Mouse (Mus musculus): ENCODE data around the gene Gsto2. TPM values are rescaled to one million over a fixed set of nuclear protein-coding genes. Genes with fewer than 3 reads are reported as not detected.

Gene Gsto2
- polyA plus RNA-seq, 1 experiment from 2014 or later, result 2.0 TPM

DNA sequence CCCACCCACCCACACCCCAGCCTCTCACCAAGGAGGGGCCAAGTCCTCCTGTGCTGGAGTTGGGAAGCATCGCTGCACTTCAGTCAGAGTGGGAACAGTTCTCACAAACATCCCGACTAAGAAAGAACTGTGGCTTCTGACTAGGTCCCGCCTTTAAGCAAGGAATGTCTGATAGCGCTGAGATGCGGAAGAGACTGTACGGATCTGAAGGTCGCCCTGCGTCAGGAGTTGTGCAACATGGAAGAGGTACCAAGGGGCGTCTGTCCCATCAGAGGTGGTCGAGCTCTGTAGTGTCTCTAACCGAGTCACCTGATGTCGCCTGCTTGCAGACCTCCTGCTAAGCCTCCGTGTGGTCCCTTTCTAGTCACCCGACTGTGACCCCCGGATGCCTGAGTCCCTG is 10.9 kb downstream of the Gsto2 start:
- no peak for DNase-seq (ENCODE audit: low read depth, low spot score)
- peaks cover 7% of the 10 kb centered on the region for H3K27me3 ChIP-seq
- CTCF ChIA-PET, result interaction anchor here (1.2 kb wide), 1 partner anchor 56 kb away, joined by 3 read pairs; no protein-coding TSS in a partner anchor
- in situ Hi-C loops (cut with MboI; ENCODE audit: low pct_unique_long_range_greater_than_20kb), result no loop called here
- no peak for TF ChIP-seq CTCF (IDR thresholded peaks at IDR 0.05)
- no peak for ATAC-seq
- POLR2A ChIA-PET, result interaction anchor here (0.6 kb wide), 1 partner anchor 23 kb away, joined by 3 read pairs; no protein-coding TSS in a partner anchor

DNA sequence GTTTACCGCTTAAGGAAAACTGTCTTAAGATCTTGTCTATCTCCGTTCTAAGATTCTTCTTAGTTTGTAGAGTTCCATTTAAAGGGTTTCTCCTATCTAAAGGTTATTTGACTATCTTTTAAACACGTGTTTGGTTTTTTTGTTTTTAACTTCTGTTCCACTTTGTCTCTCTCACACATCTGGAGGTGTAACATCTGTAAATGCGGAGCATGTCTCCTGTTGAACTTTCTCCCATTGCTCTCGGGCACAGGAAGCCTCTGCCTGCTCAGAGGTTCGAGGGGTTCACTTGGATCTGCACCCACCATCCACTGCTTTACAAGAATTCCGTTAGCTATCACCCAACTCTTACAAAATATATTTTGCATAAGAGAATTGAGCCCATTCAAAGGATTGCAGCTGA is 16.2 kb downstream of the Gsto2 start:
- CTCF ChIA-PET, result interaction anchor here (1.1 to 6.3 kb wide), 12 partner anchors 9 to 57 kb away, joined by 3 to 113 read pairs (median 8); partner anchors contain the start of genes Cfap43, Gsto2 and Itprip
- in situ Hi-C loops (cut with MboI; ENCODE audit: low pct_unique_long_range_greater_than_20kb), result loop anchor here (5.0 kb wide), 1 partner anchor 46 kb away; no protein-coding TSS in a partner anchor
- no peaks in the 10 kb centered on the region for H3K27me3 ChIP-seq
- POLR2A ChIA-PET, result interaction anchor here (1.0 to 1.4 kb wide), 2 partner anchors 41 to 48 kb away, joined by 3 to 4 read pairs; no protein-coding TSS in a partner anchor
- ATAC-seq, result no peak
- no peak for DNase-seq (ENCODE audit: low read depth, low spot score)
- TF ChIP-seq CTCF (IDR thresholded peaks at IDR 0.05), result no peak

DNA sequence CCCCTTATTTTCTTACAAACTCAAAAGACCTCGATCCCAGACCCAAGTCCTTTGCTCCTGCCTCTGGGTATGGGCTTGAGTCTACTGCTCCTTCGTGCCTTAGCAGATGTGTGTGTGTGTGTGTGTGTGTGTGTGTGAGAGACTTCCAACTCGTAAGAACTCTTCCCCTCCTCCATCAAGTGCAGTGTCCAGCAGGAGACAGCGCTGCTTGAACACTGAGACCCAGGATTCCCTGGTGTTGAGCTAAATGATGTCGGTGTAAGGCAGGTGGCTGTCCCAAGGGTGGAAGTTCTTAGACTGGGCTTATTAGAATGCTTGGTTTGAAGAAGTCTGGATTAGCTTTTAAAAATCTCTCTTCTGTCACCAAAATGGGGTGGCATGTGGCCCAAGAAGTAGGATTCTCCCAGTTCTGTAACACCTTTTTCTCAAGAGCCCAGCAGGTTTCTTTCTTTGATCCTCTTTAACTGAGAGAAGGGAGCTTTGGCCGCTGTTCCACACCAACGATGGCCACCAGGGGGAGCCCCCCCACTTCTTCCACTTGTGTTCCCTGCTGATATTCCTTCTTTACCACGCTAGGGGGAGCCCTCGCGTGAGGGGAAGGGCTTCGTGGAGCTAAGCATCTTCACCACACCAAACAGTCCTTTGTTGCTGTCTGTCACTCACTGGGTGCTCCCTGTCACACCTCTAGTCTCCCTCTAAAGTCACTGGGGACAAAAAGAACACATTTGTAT is 17.0 kb downstream of the Gsto2 start:
- H3K27me3 ChIP-seq, result no peaks in the 10 kb centered on the region
- TF ChIP-seq CTCF (IDR thresholded peaks at IDR 0.05), result peak; percentile 99
- no peak for DNase-seq (ENCODE audit: low read depth, low spot score)
- peak; percentile 80 for ATAC-seq
- ChIA-PET POLR2A (interaction anchor here (1.0 to 1.4 kb wide), 3 partner anchors 40 to 49 kb away, joined by 3 to 4 read pairs (median 3); no protein-coding TSS in a partner anchor), CTCF (interaction anchor here (0.7 to 6.3 kb wide), 23 partner anchors 9 to 81 kb away, joined by 3 to 113 read pairs (median 5); partner anchors contain the start of genes Cfap43, Gsto2 and Itprip)
- in situ Hi-C loops (cut with MboI; ENCODE audit: low pct_unique_long_range_greater_than_20kb), result loop anchor here (5.0 kb wide), 1 partner anchor 45 kb away; no protein-coding TSS in a partner anchor

GRCm38 (mm10) chr19:47882882-47883254 is 17.5 kb downstream of the Gsto2 start:
- ATAC-seq, result no peak
- no peaks in the 10 kb centered on the region for H3K27me3 ChIP-seq
- POLR2A ChIA-PET, result interaction anchor here (1.0 to 1.1 kb wide), 2 partner anchors 39 to 48 kb away, joined by 3 to 4 read pairs; no protein-coding TSS in a partner anchor
- CTCF ChIA-PET, result interaction anchor here (1.0 to 6.3 kb wide), 19 partner anchors 9 to 64 kb away, joined by 3 to 113 read pairs (median 7); partner anchors contain the start of genes Cfap43, Gsto2 and Itprip
- no peak for DNase-seq (ENCODE audit: low read depth, low spot score)
- in situ Hi-C loops (cut with MboI; ENCODE audit: low pct_unique_long_range_greater_than_20kb), result loop anchor here (5.0 kb wide), 1 partner anchor 44 kb away; no protein-coding TSS in a partner anchor
- TF ChIP-seq CTCF (IDR thresholded peaks at IDR 0.05), result no peak

DNA sequence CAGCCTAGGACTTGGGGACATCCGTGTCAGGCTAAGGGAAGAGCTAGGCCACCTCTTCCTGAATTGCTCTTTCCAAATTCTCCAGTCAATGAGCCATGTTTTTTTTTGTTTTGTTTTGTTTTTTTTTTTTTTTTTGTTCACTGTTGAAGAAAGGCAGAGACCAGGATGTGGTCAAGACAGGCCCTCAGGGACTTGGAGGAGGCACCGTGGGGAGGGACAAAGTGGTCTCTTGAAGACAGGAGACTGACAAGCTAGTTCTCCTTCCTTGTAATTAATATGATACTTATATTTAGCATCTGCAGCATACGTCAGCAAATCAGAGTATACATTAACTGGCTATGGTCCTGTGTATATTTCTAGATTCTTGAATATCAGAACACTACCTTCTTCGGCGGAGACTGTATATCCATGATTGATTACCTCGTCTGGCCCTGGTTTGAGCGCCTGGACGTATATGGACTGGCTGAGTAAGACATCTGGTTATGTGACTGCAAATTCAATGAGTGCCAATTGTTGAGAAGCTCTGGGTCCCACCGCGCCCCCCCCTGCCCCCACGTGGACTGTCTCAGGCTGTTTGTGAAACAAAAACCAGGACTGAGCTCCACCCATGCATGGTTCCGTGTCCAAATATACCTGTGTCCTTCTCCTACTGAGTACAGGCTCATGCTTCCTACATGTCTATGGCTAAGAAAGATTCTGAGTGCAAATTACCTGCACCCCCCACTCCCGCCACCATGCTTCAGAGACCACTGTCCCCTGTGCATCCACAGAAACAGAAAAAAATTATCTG is 19.2 kb downstream of the Gsto2 start:
- ChIA-PET POLR2A (interaction anchor here (0.6 kb wide), 1 partner anchor 9 kb away, joined by 6 read pairs; no protein-coding TSS in a partner anchor), CTCF (interaction anchor here (0.7 to 6.3 kb wide), 7 partner anchors 13 to 54 kb away, joined by 3 to 113 read pairs (median 6); partner anchors contain the start of genes Cfap43, Cfap58, Gsto2 and Itprip)
- DNase-seq (ENCODE audit: low read depth, low spot score), result no peak
- TF ChIP-seq CTCF (IDR thresholded peaks at IDR 0.05), result no peak
- in situ Hi-C loops (cut with MboI; ENCODE audit: low pct_unique_long_range_greater_than_20kb), result loop anchor here (5.0 kb wide), 1 partner anchor 43 kb away; no protein-coding TSS in a partner anchor
- no peaks in the 10 kb centered on the region for H3K27me3 ChIP-seq
- ATAC-seq, result no peak

DNA sequence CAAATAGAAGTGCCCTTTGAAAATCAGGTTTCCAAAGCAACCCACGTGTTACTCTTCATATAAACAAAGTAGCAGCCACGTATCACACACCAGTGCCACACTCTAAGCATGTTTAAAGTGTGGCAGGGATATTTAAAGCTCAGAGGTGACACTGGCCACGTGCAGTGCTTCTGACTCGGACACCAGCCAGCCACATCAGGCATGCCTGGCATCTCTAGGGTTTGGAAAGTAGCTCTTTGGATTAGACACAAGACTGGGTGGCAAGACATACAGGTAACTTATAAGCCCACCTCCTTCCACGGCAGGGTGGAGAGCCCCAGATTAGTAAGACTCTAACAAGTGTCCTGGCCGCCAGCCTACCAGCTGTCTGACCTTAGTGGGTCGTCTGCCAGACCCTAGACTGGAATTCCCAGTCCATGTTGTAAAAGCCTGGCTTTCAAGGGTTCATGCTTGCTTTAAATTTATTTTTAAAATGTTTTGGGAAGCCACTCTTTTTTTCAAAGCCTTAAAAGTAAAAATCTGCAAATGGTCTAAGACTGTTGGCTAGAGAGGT is 19.9 kb downstream of the Gsto2 start:
- CTCF ChIA-PET, result interaction anchor here (1.9 to 6.3 kb wide), 4 partner anchors 13 to 53 kb away, joined by 6 to 113 read pairs (median 8); partner anchors contain the start of genes Cfap43, Cfap58 and Itprip
- in situ Hi-C loops (cut with MboI; ENCODE audit: low pct_unique_long_range_greater_than_20kb), result no loop called here
- TF ChIP-seq CTCF (IDR thresholded peaks at IDR 0.05), result no peak
- ATAC-seq (no peak), DNase-seq (ENCODE audit: low read depth, low spot score) (no peak)
- POLR2A ChIA-PET, result interaction anchor here (0.6 kb wide), 1 partner anchor 8 kb away, joined by 6 read pairs; no protein-coding TSS in a partner anchor
- H3K27me3 ChIP-seq, result no peaks in the 10 kb centered on the region

DNA sequence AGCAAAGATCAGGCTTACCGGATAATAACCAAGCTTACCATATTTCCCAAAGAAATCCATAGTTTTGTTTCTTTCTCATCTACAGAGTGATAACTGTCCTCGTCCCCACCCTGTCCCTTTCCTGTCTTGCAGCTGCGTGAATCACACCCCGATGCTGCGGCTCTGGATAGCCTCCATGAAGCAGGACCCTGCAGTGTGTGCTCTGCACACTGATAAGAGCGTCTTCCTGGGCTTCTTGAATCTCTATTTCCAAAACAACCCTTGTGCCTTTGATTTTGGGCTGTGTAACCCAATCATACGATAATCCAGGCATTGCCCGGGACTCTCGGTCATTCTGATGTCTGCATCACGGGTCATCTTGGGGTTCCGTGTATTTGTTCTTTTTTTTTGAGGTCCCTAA is 20.6 kb downstream of the Gsto2 start:
- in situ Hi-C loops (cut with MboI; ENCODE audit: low pct_unique_long_range_greater_than_20kb), result no loop called here
- POLR2A ChIA-PET, result no interaction called here
- ATAC-seq (no peak), DNase-seq (ENCODE audit: low read depth, low spot score) (no peak)
- TF ChIP-seq CTCF (IDR thresholded peaks at IDR 0.05), result no peak
- CTCF ChIA-PET, result interaction anchor here (2.1 to 6.3 kb wide), 3 partner anchors 14 to 43 kb away, joined by 7 to 113 read pairs (median 10); partner anchors contain the start of genes Cfap43 and Itprip
- no peaks in the 10 kb centered on the region for H3K27me3 ChIP-seq

- POLR2A ChIA-PET, result no interaction called here
- no peaks in the 10 kb centered on the region for H3K27me3 ChIP-seq
- DNase-seq (ENCODE audit: low read depth, low spot score), result peak; percentile 58
- in situ Hi-C loops (cut with MboI; ENCODE audit: low pct_unique_long_range_greater_than_20kb), result no loop called here
- TF ChIP-seq CTCF (IDR thresholded peaks at IDR 0.05), result no peak
- peak; percentile 49 for ATAC-seq
- CTCF ChIA-PET, result interaction anchor here (1.4 kb wide), 1 partner anchor 46 kb away, joined by 6 read pairs; no protein-coding TSS in a partner anchor
Measured at GRCm38 (mm10) chr19:47886617-47887016, 21.3 kb downstream of the Gsto2 start.

DNA sequence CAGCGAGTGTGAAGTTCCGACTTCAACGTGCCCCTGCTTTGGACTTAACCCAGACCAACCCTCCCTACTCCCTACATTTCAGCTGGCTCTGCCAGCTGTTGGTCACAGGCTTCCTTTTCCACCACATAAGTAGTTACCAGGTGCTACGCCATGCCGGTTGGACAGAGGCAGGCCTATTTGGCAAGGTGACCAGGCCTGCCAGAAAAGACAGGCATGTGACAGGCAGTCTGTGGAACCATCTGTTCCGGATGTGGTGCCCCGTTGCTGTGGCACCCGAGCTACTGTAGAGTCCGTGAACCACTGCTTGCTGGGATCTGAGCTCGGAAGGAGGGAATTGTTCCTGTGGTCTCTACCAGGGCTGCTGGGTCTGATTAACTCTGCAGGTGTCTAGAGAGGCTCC is 22.1 kb downstream of the Gsto2 start:
- no peak for DNase-seq (ENCODE audit: low read depth, low spot score)
- no peak for TF ChIP-seq CTCF (IDR thresholded peaks at IDR 0.05)
- CTCF ChIA-PET, result interaction anchor here (1.4 kb wide), 1 partner anchor 45 kb away, joined by 6 read pairs; no protein-coding TSS in a partner anchor
- in situ Hi-C loops (cut with MboI; ENCODE audit: low pct_unique_long_range_greater_than_20kb), result no loop called here
- H3K27me3 ChIP-seq, result no peaks in the 10 kb centered on the region
- no peak for ATAC-seq
- POLR2A ChIA-PET, result no interaction called here
